Mouse (Mus musculus) megakaryocyte, adult 5-6 weeks (primary cell): ENCODE data around the gene Lpp. TPM values are rescaled to one million over a fixed set of nuclear protein-coding genes. Genes with fewer than 3 reads are reported as not detected.
A peak's percentile ranks its signal among the peaks of the same experiment; 100 is the strongest.

Source experiments
- ATAC-seq: 2 replicates; pipeline ENCODE4 v1.8.0; 2016; ENCODE audit warnings: mild to moderate bottlenecking, inconsistent platforms; ENCODE audit not compliant: poor library complexity, severe bottlenecking
- total RNA-seq, 2 experiments: library from RNA; stranded (forward) in 1 of 2; stranded (reverse) in 1 of 2; fragments of 153-499, 151-499 nt in 1 of 2; fragments of 221-1000, 200-1000 nt in 1 of 2; gene quantifications; 2 replicates each; pipeline versions ENCODE4 v1.2.3 to v1.2.4; 2015 to 2017

Lpp gene
- total RNA-seq, 2 experiments from 2014 or later, result 3.1 to 5.1 TPM

- no peak for ATAC-seq
Measured at GRCm38 (mm10) chr16:24607896-24608457, 214.7 kb downstream of the Lpp start.

DNA sequence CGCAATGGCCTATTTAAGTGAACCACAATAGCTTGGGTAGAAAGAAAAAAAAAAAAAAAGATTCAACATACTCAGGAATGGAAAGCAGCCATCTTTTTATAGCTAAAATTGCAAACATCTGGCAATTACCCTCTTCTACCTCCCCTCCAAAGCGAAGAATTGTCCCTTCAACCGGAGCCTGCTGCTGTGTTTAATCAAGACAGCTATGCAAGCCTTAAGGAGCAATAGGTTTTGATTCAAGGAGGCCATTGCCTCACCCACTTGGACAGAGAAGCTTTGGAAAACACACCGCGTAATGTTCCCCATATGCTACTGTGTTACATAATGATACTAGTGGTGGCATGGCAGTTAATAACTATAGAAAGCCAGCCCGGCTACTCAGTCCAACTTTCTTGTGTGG lies 226.2 kb downstream of the Lpp start:
- ATAC-seq, result peak; percentile 33

DNA sequence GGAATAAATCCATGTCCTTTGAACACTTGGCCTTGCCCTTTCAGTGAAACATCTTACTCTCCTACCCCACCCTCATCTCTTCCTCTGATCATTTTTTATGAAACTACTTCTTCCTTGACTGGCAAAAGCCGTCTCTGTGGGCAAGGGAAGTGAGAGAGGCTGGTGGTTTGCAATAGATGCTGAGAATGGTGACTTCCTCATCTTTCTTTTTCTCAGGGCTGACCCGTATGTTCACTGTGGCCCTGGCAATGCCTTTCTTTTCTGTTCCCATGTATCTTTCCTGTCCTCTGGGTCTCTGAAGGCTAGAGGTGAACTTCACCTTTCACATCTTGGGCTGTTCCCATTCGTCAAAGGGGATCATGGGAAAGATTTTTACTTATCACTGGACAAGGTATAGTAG lies 226.7 kb downstream of the Lpp start:
- ATAC-seq, result peak; percentile 84

DNA sequence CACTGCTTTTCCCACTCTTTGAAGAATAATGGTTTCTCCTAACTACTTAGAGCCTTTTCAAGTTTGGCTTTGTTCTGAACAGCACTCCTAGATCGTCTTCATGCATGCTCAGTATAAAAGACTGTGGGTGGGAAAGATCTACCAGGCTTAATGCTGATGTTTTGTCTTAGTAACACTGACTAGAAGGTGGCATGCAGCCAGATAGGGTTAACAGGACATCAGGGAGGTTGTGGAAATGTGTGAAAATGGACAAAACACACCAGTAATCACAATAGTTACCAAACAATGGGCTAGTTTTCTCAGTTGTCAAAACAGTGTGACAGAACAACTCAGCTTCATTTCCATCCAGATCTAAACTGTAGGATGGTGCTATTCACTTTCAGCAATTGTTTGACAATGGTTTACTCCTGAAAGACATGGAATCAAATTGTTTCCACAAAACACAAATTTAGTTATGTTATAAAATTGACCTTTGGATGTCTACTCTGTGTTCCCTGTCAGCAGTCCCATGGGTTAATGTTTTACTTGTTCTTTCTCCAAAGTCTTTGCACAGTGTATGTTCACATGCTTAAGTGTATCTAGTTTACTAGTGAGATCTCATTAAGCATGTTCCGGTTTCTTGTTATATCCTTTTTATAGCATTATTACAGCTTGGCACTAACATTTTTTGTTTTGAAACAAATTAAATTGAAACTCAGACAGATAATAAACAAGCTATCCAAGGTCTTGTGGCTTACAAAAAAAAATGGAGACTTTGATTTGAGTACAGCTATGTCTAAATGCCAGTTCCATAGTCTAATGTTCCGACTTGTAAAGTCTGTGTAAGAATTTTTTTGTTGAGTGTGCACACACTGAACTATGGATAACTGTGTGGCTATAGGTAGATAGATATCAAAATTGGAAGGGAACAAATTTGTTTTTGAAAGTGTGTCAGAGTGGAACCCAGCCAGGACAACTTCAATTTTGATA lies 229.2 kb downstream of the Lpp start:
- no peak for ATAC-seq

DNA sequence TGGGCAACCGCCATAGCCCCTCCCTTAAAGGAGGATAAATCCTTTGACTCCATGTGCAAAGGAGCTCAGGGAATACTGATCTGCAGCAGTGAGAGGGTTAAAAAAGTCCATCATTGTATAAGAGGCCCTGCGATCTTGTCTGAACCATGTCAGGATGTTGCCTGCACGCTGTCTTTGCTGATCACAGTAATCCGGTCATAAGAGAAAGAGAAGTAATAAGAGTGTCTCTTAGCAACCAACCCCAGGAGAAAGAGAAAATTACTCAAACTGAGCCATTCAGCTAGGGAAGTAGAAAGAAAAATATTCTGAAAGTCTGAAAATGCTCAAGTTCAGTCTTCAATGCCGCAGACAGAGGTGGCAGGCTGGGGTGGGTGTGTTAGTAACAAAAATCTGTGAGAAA lies 231.0 kb downstream of the Lpp start:
- peak; percentile 14 for ATAC-seq

- peak; percentile 80 for ATAC-seq
Measured at GRCm38 (mm10) chr16:24625576-24625975, 232.3 kb downstream of the Lpp start.

- ATAC-seq, result no peak
Measured at GRCm38 (mm10) chr16:24628779-24629178, 235.5 kb downstream of the Lpp start.

- peak; percentile 78 for ATAC-seq
Measured at GRCm38 (mm10) chr16:24629218-24630172, 236.2 kb downstream of the Lpp start.

DNA sequence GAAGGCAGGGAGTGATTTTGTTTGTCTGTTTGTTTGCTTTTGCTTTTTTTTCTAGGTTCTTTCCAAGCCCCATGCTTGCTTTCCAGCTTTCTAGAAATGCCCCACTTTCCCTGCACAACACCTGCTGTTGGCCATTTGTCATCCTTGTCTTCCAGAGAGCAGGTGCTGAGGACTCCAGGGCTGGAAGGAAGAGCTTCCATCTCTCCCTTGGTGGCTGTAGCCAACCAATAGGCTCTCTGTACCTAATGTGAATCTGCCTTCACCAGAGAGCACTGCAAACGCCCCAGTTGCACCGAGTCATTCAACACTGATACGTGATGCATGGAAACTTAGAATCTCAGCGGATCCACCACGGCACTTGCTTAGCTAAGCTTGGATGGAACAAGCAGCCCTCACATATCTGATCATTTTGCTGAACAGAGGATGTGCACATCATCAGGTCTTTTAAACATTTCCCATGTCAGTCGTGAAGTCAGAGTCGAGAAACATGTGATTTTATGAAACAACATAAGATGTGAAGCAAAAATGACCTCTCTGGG lies 242.1 kb downstream of the Lpp start:
- no peak for ATAC-seq

GRCm38 (mm10) chr16:24636894-24637293 lies 243.6 kb downstream of the Lpp start:
- no peak for ATAC-seq

GRCm38 (mm10) chr16:24641003-24641797 lies 247.9 kb downstream of the Lpp start:
- no peak for ATAC-seq

DNA sequence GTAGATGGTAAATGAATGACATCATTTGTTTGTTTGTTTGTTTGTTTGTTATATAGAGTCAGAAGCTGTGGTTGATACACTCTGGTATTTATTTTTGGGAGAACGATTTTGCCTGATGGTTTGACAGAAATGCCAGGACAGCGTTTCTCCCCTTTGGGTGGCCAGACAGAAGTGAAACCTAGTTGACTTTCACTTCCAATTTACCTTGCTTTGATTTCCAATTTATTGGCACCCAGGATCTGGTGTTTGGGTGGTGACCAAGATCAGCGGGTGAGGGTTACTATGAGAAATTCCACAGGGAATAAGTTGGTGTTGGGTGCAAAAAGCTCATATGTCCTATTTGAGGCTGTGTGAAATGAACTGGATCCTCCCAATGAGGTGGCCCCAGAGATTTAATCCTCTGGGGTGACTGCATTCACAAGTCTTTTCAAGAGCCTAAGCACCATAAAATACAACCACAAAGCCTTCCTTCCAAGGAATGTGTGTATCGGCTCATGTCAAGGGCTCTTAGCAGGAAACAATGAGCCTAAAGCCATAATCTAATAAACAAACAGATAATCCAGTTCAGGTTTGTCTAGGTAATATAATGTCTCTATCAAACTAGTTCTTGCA lies 249.8 kb downstream of the Lpp start:
- no peak for ATAC-seq

DNA sequence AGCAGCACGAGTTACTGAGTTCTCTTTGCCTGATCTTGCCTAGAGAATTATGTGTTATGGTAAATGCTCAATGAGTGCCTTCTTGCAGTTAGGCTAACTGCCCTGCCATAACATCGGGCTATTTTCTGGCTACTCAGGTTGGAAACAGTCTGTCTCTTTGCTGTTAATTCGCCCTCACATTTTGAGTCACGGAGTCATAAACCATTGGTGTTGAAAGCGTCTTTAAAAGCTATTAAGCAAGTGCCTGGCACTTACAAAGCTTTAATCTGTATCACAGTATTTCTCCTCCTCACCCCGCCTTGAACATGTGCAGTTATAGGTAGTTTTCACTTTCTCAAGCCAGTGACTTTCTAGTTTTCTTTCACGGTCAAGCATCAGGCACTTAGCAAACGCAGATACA lies 250.8 kb downstream of the Lpp start:
- ATAC-seq, result no peak

- no peak for ATAC-seq
Measured at GRCm38 (mm10) chr16:24644760-24645406, 251.6 kb downstream of the Lpp start.

DNA sequence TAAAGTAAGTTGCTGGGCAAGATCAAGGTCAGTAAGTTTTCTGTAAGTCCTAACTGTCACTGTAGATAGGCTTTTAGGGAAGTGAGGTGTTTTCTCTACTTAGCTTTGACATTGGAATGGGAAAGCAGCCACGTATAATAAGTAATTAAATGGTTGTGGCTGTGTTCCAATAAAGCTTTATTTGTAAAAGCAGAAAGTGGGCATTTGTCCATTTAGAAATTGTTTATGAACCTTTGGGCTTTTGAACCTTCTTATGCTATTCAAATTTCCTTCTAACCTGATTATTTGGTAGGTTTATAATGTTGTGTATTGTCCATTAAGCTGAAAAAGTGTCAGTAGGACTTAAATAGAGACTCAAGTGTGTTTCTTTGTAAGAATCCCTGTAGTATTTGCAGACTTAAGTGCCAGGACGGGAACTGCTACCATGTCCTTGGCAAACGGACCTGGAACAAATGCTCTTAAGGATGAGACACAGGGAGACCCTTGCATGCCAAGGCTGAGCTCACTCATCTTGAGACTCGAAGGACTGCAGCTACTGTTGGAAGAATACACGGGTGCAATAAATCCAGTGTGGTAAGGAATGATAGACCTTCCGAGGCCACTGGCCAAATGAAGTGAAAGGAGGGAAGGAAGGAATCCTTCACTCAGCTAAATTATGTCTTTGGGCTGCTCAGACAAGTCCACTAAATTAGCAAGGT lies 252.7 kb downstream of the Lpp start:
- ATAC-seq, result no peak

GRCm38 (mm10) chr16:24651655-24652654 lies 258.6 kb downstream of the Lpp start:
- ATAC-seq, result peak; percentile 79

DNA sequence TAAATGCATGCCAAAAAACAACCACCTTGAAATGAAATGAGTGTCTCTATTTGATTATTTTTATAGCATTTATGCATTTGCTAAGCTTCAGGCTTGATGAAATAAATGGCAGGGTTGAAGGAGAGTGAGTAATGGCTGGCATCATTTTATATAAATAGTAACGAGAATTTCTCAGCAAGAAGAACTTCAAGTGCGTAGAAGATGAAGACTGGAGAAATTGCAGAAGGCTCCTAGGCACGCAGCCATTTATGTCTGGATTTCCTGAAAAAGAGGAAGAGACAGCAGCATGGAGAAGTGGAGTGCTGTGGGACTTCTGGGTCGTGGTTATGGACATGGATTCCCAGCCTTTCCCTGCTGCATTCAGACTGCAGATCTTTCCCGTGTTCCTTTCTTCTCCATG lies 259.7 kb downstream of the Lpp start:
- ATAC-seq, result no peak
